Mouse (Mus musculus): Measurements from ENCODE around the gene Hdgfl2. TPM values are rescaled to one million over a fixed set of nuclear protein-coding genes. Genes with fewer than 3 reads are reported as not detected.
"Not testable (repeated sequence)": the region's sequence is repeated elsewhere in the genome, so short reads cannot be mapped to it uniquely, and the experiment has no call there.

Hdgfl2 gene
- total RNA-seq, 4 experiments from 2014 or later = 55.6 to 123 (median 80.3) TPM

- no peak for DNase-seq
Observed at GRCm38 (mm10) chr17:56062081-56062480, 17.4 kb upstream of the Hdgfl2 start.

- not testable (repeated sequence) for DNase-seq
Observed at GRCm38 (mm10) chr17:56065715-56066114, 13.7 kb upstream of the Hdgfl2 start.

GRCm38 (mm10) chr17:56066451-56066850, 13.0 kb upstream of the Hdgfl2 start:
- DNase-seq = no peak

GRCm38 (mm10) chr17:56069066-56069465, 10.4 kb upstream of the Hdgfl2 start:
- DNase-seq = no peak

GRCm38 (mm10) chr17:56071126-56071525, 8.3 kb upstream of the Hdgfl2 start:
- DNase-seq = no peak

- no peak for DNase-seq
Observed at GRCm38 (mm10) chr17:56072243-56072642, 7.2 kb upstream of the Hdgfl2 start.

- DNase-seq = peak; percentile 86
Observed at GRCm38 (mm10) chr17:56074097-56074826, 5.2 kb upstream of the Hdgfl2 start.

- peak; percentile 95 for DNase-seq
Observed at GRCm38 (mm10) chr17:56074827-56075208, 4.6 kb upstream of the Hdgfl2 start, which contains the start of gene Ubxn6. Gene Ubxn6, minus strand, starts transcription at chr17:56075028.

- no peak for DNase-seq
Observed at GRCm38 (mm10) chr17:56077523-56077922, 1.9 kb upstream of the Hdgfl2 start.

- peak; percentile 52 for DNase-seq
Observed at GRCm38 (mm10) chr17:56078361-56078760, 1.1 kb upstream of the Hdgfl2 start.

GRCm38 (mm10) chr17:56079921-56080320, 487 bp downstream of the Hdgfl2 start:
- DNase-seq = no peak

- DNase-seq = no peak
Observed at GRCm38 (mm10) chr17:56080781-56081585, 1.5 kb downstream of the Hdgfl2 start.

GRCm38 (mm10) chr17:56092312-56092711, 12.9 kb downstream of the Hdgfl2 start:
- DNase-seq = no peak

- DNase-seq = no peak
Observed at GRCm38 (mm10) chr17:56092794-56093193, 13.4 kb downstream of the Hdgfl2 start.

GRCm38 (mm10) chr17:56096883-56097282, 17.4 kb downstream of the Hdgfl2 start:
- DNase-seq = no peak

GRCm38 (mm10) chr17:56098180-56098579, 18.7 kb downstream of the Hdgfl2 start:
- no peak for DNase-seq

GRCm38 (mm10) chr17:56098711-56099572, 19.5 kb downstream of the Hdgfl2 start:
- DNase-seq = no peak

GRCm38 (mm10) chr17:56100811-56101210, 21.4 kb downstream of the Hdgfl2 start:
- no peak for DNase-seq

GRCm38 (mm10) chr17:56102158-56102557, 22.7 kb downstream of the Hdgfl2 start:
- DNase-seq = no peak

- no peak for DNase-seq
Observed at GRCm38 (mm10) chr17:56102927-56103326, 23.5 kb downstream of the Hdgfl2 start.

- no peak for DNase-seq
Observed at GRCm38 (mm10) chr17:56103465-56104285, 24.2 kb downstream of the Hdgfl2 start.

GRCm38 (mm10) chr17:56104821-56105220, 25.4 kb downstream of the Hdgfl2 start:
- DNase-seq = not testable (repeated sequence)
